Mouse (Mus musculus) testis, adult 2 months (tissue): ENCODE results near the gene Osbp2.

Source experiments
- CTCF ChIP-seq: fragments of 200-500 bp; IDR thresholded peaks from 2 replicates; pipeline ENCODE4 v1.5.1; 2012; ENCODE audit warnings: low read depth, mild to moderate bottlenecking, inconsistent platforms, low read length, moderate library complexity; ENCODE audit not compliant: control insufficient read depth, insufficient read depth, insufficient replicate concordance
- POLR2A ChIP-seq: fragments of 200-500 bp; IDR thresholded peaks from 2 replicates; pipeline ENCODE4 v1.6.1; 2012; ENCODE audit warnings: low read depth, mild to moderate bottlenecking, inconsistent platforms, low read length, moderate library complexity; ENCODE audit not compliant: control insufficient read depth

DNA sequence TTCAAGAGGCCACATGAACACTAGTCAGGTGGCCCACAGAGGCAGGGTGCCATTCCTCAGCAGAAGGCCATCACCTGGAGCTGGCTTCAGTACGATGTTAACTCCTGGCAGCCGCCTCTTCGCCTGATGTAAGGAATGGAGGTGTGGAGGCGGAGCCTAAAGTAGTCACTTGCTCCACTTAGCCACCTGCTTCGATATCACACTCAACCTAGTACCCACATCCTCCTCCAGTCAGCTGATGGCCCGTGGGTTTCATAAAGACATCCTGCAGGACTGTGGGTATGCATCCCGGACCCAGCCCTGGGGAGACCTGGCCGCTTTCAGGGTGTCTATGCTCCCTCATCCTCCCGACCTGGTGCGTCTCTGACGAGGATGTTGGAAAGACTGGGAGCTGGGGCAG, 128.0 kb downstream of the Osbp2 start:
- TF ChIP-seq CTCF: no peak
- TF ChIP-seq POLR2A: no peak
